Mouse (Mus musculus) ovary, postnatal 36 days (tissue): ENCODE data around the gene Pdpn.
A peak's percentile ranks its signal among the peaks of the same experiment; 100 is the strongest.
"Not testable (repeated sequence)": the region's sequence is repeated elsewhere in the genome, so short reads cannot be mapped to it uniquely, and the experiment has no call there.

ENCODE experiments used
- DNase-seq: peaks from one replicate; pipeline ENCODE4 v3.0.0; 2022; ENCODE audit warnings: low spot score, mixed read lengths

The Pdpn gene

DNA sequence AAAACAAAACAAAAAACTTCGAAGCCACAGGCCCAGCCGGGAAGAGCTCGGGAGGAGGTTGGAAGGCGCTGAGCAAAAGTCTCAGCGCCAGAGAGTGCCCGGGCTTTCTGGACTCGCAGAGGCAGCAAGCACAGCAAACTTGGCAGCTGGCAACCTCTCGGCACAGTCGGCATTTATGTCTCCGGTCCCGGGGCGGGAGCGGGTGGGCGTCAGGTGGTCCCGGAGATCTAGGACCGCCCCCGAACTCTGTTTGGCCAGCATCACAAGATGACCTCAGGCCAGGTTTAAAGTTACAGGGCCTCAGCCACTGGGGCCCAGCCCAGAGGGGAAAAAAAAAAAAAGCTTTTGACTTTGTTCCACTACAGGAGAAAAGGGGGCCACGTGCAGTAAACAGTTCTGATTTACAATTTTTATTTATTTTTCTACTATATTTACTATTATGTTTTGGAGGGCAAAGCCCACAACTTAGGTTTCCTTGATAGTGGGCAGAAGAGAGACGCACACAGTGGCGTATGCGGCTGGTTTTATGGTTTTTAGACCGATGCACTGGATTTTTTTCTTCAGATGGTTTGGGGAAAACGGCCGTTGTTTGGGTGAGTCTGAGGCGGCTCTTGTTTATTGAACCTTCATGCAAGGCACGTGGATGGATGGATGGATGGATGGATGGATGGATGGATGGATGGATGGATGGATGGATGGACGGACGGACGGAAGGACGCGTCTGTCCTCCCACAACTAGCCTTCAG lies at the start of gene Pdpn:
TSS of gene Pdpn (minus strand) at position 240 of the 746 bp plus-strand sequence.
- DNase-seq = peak; percentile 73

DNA sequence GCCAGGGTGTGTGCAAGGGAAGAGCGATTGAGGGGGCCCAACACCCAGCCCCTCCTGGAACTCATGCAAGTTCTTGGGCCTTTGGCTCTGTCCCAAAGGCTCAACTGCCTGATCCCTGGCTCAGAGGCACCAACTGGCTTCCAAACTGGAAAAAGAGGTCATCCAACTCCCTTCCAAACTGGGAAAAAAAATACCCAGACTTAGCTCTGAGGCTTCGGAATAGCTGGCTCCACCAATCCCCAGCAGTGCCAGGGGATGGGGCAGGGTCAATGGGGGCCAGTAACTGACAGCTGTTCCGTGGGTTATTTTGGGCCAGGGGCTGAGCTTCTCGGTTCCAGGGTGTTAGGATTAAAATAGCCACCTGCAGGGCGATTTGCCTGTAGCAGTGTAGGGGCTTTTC lies 49.3 kb upstream of the Pdpn start:
- DNase-seq = no peak

DNA sequence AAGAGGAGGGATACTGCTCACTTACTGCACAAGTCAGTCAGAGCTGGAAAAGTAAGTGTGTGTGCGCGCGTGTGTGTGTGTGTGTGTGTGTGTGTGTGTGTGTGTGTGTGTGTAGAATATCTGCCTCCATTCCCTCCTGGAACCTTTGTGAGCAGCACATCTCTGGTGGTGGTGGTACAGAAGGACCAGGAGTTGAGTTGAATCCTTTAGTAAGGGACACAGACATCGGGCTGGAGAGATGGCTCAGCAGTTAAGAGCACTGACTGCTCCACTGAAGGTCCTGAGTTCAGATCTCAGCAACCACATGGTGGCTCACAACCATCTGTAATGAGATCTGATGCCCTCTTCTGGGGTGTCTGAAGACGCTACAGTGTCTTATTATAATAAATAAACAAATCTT lies 46.1 kb upstream of the Pdpn start:
- not testable (repeated sequence) for DNase-seq

DNA sequence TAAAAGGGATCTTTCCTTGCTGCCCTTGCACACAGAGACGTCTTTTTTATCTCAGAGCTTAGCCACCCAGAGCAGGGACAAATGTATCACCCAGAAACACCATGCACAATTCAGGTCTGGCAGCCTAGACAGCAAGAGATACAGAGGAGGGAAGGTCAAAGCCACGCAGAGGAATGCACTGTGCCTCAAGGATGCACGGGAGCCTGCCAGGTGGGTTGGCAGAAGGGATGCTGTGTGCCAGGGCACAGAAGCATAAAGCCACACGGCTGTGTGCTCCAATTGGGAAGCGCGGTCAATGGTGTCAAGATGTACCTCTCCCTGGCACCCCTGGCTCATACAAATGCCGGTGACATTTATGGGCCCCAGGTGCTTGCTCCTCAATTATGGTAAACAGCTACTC lies 42.1 kb upstream of the Pdpn start:
- no peak for DNase-seq

DNA sequence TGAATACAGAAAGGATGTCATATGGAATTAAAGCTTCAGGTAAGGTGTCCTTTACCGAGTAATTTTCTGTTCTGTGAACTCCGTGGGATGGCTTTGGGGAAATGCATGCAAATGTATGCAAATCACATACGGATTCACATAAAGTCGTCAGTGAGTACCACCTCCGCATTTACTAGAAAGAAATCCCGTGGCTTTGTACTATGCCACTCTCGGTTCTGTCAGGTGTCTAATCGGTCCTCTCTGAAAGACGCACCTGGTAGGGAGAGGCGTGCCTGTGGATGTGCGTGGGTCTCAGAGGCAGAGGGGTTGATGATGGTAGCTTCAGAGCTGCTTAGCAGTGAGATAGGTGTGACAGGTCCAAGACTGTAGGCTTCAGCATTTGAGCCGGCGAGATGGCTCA lies 40.4 kb upstream of the Pdpn start:
- DNase-seq = no peak

DNA sequence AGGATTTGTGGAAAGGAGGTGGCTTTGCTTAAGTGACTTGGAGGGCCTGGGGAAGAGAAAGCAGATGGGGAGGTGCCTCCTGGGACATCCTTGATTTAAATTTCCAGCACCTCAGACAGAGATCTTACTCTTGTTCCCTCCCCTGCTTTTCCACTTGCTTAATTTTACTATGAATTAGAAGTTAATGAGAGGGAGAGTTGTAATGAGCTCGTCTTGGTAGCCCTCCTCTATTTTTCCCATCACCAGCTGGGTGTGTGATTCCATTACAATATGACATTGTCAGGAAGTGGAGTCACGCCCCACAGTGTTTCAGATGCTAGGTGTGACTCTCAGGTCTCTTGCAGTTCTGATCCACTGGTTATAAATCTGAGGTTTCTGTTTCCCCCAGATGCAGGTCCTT lies 36.7 kb upstream of the Pdpn start:
- DNase-seq = no peak

DNA sequence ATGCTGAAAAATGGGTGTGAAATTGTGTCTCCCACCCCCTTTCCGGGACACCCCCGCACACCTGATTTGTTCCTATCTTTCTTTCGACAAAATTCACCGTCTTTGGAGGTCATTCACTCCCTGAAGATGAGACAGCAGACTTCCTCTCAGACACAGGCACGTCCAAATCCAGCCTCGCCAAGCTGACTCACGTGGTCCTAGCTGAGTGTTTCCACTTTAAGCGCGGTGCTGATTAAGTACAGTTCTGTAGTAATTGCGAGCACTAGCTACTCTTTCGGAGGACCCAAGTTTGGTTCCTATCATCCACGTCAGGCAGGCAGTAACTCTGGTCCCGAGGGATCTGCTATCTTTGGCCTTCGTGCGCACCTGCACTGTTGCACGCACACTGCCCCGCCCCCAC lies 35.6 kb upstream of the Pdpn start:
- DNase-seq = no peak

DNA sequence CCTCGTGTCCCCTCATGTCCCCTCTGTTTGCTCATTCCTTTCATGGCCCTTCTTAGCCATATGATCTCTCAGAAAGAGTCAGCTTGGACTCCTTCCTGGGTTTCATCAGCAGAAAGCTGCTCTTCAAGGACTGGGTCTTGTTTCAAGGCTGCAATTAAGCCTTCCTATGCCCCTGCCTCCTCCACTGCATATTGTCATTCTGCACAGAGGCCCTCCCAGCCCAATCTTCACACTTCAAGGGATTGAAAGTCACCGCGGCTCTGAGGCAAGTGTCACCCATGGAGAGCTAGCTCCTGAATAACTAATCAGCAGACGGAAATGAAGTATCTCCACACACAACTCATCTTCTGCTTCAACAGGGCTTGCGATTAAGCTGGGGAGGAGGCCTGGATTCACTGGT lies 34.8 kb upstream of the Pdpn start:
- DNase-seq = no peak

DNA sequence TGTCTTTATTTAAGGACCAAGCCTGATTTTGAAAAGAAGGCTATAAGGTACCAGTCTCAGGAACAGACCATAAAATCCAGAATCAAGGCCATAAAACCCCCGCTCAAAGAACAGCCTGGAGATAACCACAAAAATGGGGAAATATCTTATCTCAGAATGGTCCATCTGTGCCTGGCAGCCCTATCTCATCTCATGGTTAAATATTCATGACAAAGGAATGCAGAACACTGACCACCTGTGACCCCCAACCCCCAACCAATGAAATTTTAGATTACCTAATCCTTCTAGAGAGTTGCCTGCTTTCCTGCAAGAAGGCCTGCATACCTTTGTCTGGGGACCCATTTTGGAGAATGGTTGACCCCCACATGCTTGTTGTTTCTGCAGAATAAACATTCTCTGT lies 32.4 kb upstream of the Pdpn start:
- DNase-seq = no peak

DNA sequence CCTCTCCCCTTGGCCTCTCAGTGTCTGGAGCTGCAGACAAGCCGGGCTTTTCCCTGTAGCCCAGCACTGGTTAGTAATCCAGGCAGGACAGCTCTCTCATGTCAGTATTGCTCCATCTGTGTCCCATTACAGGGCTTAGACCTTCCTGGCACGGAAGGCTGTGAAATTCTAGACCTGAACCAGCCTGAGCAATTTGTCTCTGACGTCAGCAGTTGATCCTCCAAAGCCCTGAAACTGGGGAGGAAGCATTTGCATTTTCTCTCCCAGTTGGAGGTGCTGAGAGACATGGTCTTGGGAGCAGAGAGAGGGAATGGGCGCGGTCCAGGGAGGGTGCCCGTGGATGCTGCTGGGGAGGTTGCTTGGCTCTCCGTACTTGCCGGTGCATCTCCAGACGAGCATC lies 31.2 kb upstream of the Pdpn start:
- no peak for DNase-seq

DNA sequence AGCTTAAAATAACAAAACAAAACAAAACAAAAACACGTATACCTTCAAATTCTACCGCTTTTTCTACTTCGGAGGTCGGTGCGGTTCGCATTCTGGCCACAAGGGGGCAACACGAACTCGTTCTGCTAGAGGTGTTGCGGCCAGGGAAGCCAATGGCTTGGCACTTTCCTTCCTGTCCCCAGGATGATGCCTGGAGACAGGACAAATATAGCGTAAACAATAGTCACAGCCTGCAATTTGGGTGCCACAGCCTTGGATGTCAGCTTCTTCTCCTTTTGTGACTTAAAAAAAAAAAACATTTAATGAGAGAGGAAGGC lies 26.2 kb upstream of the Pdpn start:
- DNase-seq = peak; percentile 74

DNA sequence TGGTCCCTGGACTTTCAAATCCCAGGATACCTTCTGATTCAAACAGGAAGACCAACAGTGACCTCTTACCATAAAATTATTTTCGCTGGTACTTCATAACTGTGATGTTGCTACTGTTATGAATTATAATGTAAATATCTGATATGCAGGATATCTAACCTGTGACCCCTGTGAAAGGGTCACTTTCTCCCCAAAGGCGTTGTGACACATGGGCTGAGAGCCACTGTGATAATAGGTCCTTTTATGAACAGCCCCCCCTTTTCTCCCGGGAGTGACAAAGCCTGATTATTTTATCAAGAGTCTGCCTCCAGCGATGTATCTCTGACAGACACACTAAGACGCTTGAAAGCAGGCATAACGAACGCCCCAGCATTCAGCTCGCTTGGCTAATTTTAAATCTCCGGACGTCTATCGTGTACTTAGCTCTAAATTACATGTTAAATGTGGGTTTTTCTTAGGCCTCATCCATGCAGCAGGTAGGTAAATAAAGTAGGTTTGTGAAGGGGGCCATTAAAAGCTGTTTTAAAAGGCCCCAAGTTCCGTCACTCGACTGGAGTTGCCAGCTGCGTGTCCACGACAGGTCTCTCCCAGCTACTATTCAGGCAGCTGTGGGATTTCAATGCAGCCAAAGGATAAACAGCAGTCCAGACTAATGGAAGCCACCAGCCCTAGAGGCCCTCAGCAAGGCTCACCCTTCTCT lies 25.7 kb upstream of the Pdpn start:
- DNase-seq = no peak

DNA sequence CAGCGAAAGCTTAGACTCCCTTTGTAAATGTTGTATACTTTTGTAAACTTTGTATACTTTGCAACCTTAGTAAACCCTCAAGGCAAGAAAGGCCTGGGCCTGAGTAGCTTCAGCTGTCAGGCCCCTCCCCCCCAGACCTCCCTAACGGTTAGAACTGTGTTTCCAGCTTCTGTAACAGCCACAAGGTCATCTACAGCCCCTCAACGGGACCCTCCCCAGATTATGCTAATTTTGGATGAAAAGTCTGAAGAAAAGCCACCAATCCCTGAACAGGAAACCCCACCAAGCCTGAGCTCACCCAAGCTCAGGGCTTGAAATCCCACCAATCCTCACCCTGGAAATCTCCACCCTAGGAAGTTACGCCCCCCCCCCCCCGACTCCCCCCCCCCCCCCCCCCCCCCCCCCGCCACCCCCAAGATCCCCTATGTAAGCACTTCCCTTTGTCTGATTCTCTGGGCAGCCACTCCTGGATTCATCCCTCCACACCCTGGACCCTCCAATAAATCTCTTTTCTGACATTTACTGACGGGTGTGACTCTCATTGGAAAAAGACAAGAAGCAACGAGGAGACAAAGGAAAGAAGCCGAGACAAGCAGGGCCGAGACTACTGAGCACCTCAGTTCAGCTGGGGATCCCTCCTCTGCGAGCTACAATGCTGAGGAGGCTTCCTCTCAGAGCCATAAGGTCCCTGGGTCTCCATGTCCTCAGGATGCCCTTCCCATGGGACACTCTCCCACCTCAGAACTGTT lies 25.0 kb upstream of the Pdpn start:
- DNase-seq = no peak

DNA sequence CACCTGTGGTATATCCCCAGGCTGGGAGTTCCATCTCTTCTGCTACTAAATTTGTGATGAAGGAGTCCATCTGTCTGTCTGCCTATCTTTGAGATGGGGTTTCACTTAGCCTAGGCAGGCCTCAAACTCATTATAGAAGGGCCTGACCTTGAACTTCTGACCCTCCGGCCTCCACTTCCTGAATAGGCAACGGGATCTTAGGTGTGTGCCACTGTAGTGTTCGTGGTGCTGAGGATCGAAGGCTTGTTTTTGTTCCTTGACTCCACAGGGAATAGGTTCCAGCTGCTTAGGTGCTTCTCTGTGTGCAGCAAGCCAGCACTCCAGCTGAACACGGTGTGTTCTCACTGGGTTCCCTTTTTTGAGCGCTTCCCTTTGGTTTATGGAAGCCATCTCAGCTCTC lies 13.9 kb upstream of the Pdpn start:
- DNase-seq = no peak

DNA sequence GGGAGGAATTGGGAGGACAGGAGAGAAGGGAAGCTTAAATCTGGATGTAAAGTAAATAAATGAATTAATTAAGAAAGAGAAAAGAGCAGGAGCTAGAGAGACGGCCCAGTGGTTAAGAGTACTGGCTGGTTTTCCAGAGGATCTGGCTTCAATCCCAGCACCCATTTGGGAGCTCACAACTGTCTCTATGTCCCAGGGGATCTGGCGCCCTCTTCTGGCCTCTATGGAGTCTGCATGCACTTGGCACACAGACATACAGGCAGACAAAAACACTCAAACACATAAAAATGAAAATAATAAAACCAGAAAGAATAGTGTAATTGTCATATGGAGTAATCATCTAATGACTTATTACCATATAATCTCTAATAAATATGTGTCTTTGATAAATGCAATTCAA lies 12.0 kb upstream of the Pdpn start:
- DNase-seq = no peak

DNA sequence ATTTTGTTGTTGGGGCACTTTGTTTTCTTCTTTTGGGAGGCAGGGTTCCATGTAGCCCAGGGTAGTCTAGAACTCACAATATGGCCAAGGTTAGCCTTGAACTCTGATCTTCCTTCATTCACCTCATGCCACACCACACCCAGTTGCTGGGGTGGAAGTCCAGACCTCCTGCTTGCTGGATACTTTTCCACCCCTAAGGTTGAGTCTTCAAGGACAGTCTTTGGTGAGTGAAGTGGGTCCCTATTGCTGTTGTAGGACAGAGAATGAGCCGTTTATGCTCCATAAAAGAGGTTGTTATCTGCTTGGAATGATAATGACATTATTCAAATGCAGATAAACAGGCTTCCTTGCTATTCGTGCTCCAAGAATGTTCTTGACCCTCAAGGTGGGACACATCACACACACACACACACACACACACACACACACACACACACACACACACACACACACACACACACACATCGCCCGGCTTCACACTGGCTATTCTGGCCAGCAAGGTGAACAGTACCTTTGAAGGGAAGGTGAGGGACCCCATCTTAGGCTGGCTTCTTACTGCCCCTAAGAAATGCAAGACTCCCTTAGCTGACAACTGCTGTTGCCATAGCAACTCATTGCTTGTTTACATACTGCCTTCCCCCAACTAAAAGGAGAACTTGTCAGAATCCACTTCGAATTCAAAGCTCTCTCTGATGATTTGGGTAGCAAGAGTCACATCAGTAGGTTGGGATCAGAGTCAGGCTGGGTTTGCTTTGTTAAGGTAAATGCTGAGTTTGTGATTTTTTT lies 6.8 kb upstream of the Pdpn start:
- no peak for DNase-seq

DNA sequence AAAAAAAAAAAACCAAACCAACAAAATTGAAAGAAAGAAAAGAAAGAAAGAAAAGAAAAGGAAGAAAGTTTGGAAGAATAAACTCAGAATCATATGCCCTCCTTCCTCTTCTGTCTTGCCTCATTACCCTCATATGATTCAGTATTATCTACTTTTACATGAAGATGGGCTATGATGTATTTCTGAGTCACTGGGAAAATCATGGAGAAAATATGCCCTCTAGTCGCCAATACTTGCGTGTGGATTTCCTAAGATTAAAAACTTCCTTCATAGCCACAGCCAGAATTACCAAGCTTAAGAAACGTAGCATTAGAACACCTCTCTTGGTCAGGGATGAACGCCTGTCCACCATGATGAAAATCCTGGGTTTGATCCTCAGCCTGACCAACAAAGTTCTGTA lies 5.7 kb upstream of the Pdpn start:
- DNase-seq = no peak

DNA sequence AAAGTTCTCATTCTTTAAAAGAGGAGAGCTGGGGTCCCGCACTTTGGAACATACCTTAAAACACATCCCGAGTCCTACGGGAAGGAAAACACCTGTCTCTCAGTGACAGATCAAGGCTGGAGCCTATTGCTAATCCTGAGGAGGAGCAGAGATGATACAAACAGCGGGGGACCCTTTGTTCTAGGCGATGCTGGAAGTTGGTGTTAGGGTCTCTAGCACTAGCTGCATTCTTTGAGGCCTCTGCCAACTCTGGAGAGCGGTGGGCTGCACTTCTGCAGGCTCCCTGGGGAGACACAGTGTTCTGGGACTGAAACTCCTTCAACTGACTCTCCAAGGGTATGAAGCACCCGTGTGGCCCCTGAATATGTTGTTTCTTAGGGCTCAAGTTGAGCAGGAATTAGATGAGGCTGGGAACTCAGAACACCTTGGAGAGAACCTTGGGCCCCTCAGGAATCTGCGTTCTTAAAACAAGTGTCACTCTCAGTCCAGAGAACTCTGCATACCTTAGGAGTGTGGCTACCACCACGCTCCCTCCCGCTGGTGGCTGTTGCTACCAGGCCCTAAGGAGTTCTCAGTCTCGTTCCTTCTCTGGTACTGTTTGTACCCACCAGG lies 3.0 kb upstream of the Pdpn start:
- DNase-seq = no peak

DNA sequence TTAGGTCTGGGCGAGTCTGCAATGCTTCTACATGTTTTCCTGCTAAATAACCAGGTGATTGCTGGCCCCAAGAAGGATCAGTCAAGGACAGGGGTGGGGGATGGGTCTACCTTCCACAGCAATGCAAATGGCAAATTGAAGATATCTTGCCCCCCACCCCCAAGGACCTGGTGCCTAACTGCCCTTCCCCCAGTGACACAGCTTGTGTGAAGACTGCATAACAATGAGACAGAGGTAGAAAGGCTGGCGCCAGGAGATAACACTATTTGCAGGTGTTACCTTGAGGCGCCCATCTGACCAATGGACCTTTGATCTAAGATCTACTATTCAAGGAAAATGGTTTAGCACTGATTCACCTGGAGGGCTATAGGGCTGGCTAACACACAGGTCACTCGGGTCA lies 2.5 kb upstream of the Pdpn start:
- no peak for DNase-seq

DNA sequence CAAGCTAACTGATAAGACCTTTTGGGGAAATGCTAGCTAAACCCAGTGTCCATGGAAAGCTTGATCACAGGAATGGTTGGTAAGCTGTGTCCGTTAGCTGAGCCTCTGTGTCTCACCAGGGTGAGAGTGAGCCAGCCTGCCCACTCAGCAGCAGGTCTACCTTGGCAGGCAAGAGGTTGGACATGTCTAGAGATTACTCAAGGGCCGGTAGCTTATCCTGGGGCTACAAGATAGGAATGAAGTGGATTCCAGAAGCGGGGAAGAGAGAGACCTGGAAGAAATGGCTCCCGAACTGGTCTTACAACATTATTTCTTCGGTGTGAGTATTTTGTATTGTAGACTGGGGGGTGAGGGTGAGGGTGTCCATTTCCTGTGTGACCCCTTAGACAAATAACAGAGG lies 1.7 kb upstream of the Pdpn start:
- no peak for DNase-seq

DNA sequence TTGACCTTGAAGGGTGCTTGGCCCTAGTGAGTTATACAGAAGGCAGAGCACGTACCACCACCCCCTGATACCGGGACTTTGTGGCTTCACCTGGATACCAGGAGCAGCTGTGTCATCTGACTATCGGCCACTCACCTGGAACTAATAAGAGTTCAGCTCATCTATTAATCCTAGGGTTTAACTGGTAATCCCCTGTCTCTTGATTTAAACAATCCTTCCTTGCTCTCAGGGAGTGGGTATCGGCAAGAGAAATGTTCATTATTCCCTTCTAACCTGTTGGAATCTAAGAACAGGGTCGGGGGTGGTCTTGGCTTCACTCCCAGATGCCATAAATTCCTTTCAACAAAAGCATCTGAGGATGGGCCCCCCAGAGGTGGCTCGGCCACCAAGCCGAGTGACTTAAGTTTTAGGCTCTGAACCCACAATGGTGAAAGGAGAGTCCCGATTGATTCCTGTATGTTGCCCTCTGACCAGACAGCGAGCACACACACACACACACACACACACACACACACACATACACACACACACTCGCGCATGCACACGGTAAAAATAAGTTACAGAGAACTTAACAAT lies 837 bp upstream of the Pdpn start:
- DNase-seq = no peak
